Mouse (Mus musculus) testis, adult 2 months (tissue): ENCODE results near the gene Gabrp. TPM values are rescaled to one million over a fixed set of nuclear protein-coding genes. Genes with fewer than 3 reads are reported as not detected.

ENCODE experiments used
- H3K27ac ChIP-seq: fragments of 200-500 bp; 2 replicates; pipeline ENCODE4 v1.5.1; 2012; ENCODE audit warnings: low read depth, low read length; ENCODE audit not compliant: control insufficient read depth, insufficient read depth
- H3K27me3 ChIP-seq: fragments of 200-500 bp; 2 replicates; pipeline ENCODE4 v1.6.1; 2012; ENCODE audit warnings: mild to moderate bottlenecking, low read length, moderate library complexity; ENCODE audit not compliant: control insufficient read depth, insufficient read depth
- H3K36me3 ChIP-seq: fragments of 200-500 bp; 2 replicates; pipeline ENCODE4 v1.6.1; 2012; ENCODE audit warnings: mild to moderate bottlenecking, low read length; ENCODE audit not compliant: control insufficient read depth, insufficient read depth
- H3K4me1 ChIP-seq: fragments of 200-500 bp; 2 replicates; pipeline ENCODE4 v1.6.1; 2012; ENCODE audit warnings: low read length; ENCODE audit not compliant: control insufficient read depth, insufficient read depth
- H3K4me3 ChIP-seq: fragments of 200-500 bp; 2 replicates; pipeline ENCODE4 v1.5.1; 2012; ENCODE audit warnings: low read depth, mild to moderate bottlenecking, low read length, moderate library complexity, mixed read lengths; ENCODE audit not compliant: control insufficient read depth
- CTCF ChIP-seq: fragments of 200-500 bp; IDR thresholded peaks from 2 replicates; pipeline ENCODE4 v1.5.1; 2012; ENCODE audit warnings: low read depth, mild to moderate bottlenecking, inconsistent platforms, low read length, moderate library complexity; ENCODE audit not compliant: control insufficient read depth, insufficient read depth, insufficient replicate concordance
- POLR2A ChIP-seq: fragments of 200-500 bp; IDR thresholded peaks from 2 replicates; pipeline ENCODE4 v1.6.1; 2012; ENCODE audit warnings: low read depth, mild to moderate bottlenecking, inconsistent platforms, low read length, moderate library complexity; ENCODE audit not compliant: control insufficient read depth
- polyA plus RNA-seq: library from polyadenylated mRNA; depleted of rRNA; stranded (reverse); fragments of >200 nt; gene quantifications from 2 replicates; pipeline ENCODE4 v1.2.3, GENCODE M21; 2012; rRNA removed

The Gabrp gene
- 0.07 and 0.31 TPM in 2 replicates for polyA plus RNA-seq

GRCm38 (mm10) chr11:33578859-33579258 lies at the start of gene Gabrp:
Gene Gabrp, minus strand, starts transcription at chr11:33578959.
- H3K4me3 ChIP-seq = no peak within 1 kb of the TSS
- no peaks in the 10 kb centered on the region for H3K4me1 ChIP-seq
- no peaks in the 10 kb centered on the region for H3K36me3 ChIP-seq
- no peak for TF ChIP-seq POLR2A
- TF ChIP-seq CTCF = no peak
- H3K27ac ChIP-seq = no peak within 1 kb of the TSS
- H3K27me3 ChIP-seq = no peaks in the 10 kb centered on the region

- no peak for TF ChIP-seq POLR2A
- TF ChIP-seq CTCF = no peak
Measured at GRCm38 (mm10) chr11:33627136-33627742, 48.5 kb upstream of the Gabrp start.

GRCm38 (mm10) chr11:33614218-33614617 lies 35.5 kb upstream of the Gabrp start:
- Histone ChIP-seq H3K27ac (no peak overlapping the region), H3K4me1 (peaks cover 3% of the 10 kb centered on the region), H3K27me3 (no peaks in the 10 kb centered on the region), H3K4me3 (no peak overlapping the region), H3K36me3 (no peaks in the 10 kb centered on the region)
- TF ChIP-seq POLR2A (no peak), CTCF (peak; percentile 94)

More at GRCm38 (mm10) chr11:33627136-33627742, 48.5 kb upstream of the Gabrp start:
- no peak overlapping the region for H3K27ac ChIP-seq
- H3K4me1 ChIP-seq = no peaks in the 10 kb centered on the region
- H3K4me3 ChIP-seq = no peak overlapping the region
- H3K27me3 ChIP-seq = no peaks in the 10 kb centered on the region
- no peaks in the 10 kb centered on the region for H3K36me3 ChIP-seq

- Histone ChIP-seq H3K27me3 (no peaks in the 10 kb centered on the region), H3K27ac (no peak overlapping the region), H3K36me3 (no peaks in the 10 kb centered on the region), H3K4me3 (no peak overlapping the region), H3K4me1 (no peaks in the 10 kb centered on the region)
- TF ChIP-seq POLR2A (no peak), CTCF (no peak)
Measured at GRCm38 (mm10) chr11:33607784-33608183, 29.0 kb upstream of the Gabrp start.

GRCm38 (mm10) chr11:33603174-33603573 lies 24.4 kb upstream of the Gabrp start:
- no peaks in the 10 kb centered on the region for H3K36me3 ChIP-seq
- H3K27me3 ChIP-seq = no peaks in the 10 kb centered on the region
- H3K27ac ChIP-seq = no peak overlapping the region
- TF ChIP-seq CTCF (no peak), POLR2A (no peak)
- no peak overlapping the region for H3K4me3 ChIP-seq
- H3K4me1 ChIP-seq = no peaks in the 10 kb centered on the region

- Histone ChIP-seq H3K4me1 (no peaks in the 10 kb centered on the region; the same call in 1 of the 2 replicates), H3K27ac (no peak within 1 kb of the TSS), H3K27me3 (no peaks in the 10 kb centered on the region), H3K36me3 (no peaks in the 10 kb centered on the region), H3K4me3 (no peak within 1 kb of the TSS)
- no peak for TF ChIP-seq POLR2A
Measured at GRCm38 (mm10) chr11:33598986-33599385, 20.2 kb upstream of the Gabrp start, which contains the start of gene D130052B06Rik. Gene D130052B06Rik, plus strand, starts transcription at chr11:33599302.

GRCm38 (mm10) chr11:33596655-33597054 lies 17.9 kb upstream of the Gabrp start:
- no peak overlapping the region for H3K27ac ChIP-seq
- no peak overlapping the region for H3K4me3 ChIP-seq
- H3K27me3 ChIP-seq = no peaks in the 10 kb centered on the region
- no peaks in the 10 kb centered on the region for H3K36me3 ChIP-seq
- H3K4me1 ChIP-seq = no peaks in the 10 kb centered on the region; the same call in 1 of the 2 replicates
- no peak for TF ChIP-seq CTCF
- no peak for TF ChIP-seq POLR2A
